Mouse (Mus musculus): ENCODE measurements around the gene Zfp14.

GRCm38 (mm10) chr7:30019543-30019942, 31.6 kb downstream of the Zfp14 start:
- TF ChIP-seq POLR2A (IDR thresholded peaks at IDR 0.05; ENCODE audit: borderline replicate concordance, control insufficient read depth, low read depth, low read length), result no peak
- no peak for TF ChIP-seq CTCF (IDR thresholded peaks at IDR 0.05; ENCODE audit: control insufficient read depth, insufficient read depth, low read length)
